Mouse (Mus musculus): ENCODE data around the gene Masp2. TPM values are rescaled to one million over a fixed set of nuclear protein-coding genes. Genes with fewer than 3 reads are reported as not detected.

Gene Masp2
- polyA plus RNA-seq, 1 experiment from 2014 or later, result 0.39 TPM

- H3K4me3 ChIP-seq (ENCODE audit: low read depth, low read length), result no peak overlapping the region
- DNase-seq (no peak), ATAC-seq (ENCODE audit: insufficient read depth) (no peak)
- whole genome bisulfite sequencing, result 82% methylated on average over 4 of the region's 4 CpGs
- no peaks in the 10 kb centered on the region for H3K9me3 ChIP-seq (ENCODE audit: low read depth, low read length)
- peaks cover 35% of the 10 kb centered on the region for H3K36me3 ChIP-seq (ENCODE audit: insufficient read depth)
- no peaks in the 10 kb centered on the region for H3K27me3 ChIP-seq (ENCODE audit: insufficient read depth, low read length)
- H3K4me1 ChIP-seq (ENCODE audit: insufficient read depth), result no peaks in the 10 kb centered on the region
- no peak overlapping the region for H3K27ac ChIP-seq (ENCODE audit: low read depth)
- TF ChIP-seq CTCF (IDR thresholded peaks at IDR 0.05; ENCODE audit: low read depth), result no peak
- H3K9ac ChIP-seq, result no peak overlapping the region
- H3K4me2 ChIP-seq, result no peak overlapping the region
Observed at GRCm38 (mm10) chr4:148600316-148600715, 2.0 kb upstream of the Masp2 start.

- no peak overlapping the region for H3K27ac ChIP-seq (ENCODE audit: low read depth)
- H3K27me3 ChIP-seq (ENCODE audit: insufficient read depth, low read length), result no peaks in the 10 kb centered on the region
- no peak overlapping the region for H3K4me3 ChIP-seq (ENCODE audit: low read depth, low read length)
- H3K4me2 ChIP-seq, result no peak overlapping the region
- 70% methylated on average over 4 of the region's 4 CpGs for WGBS
- ATAC-seq (ENCODE audit: insufficient read depth), result no peak
- H3K4me1 ChIP-seq (ENCODE audit: insufficient read depth), result no peaks in the 10 kb centered on the region
- peaks cover 20% of the 10 kb centered on the region for H3K36me3 ChIP-seq (ENCODE audit: insufficient read depth)
- TF ChIP-seq CTCF (IDR thresholded peaks at IDR 0.05; ENCODE audit: low read depth), result no peak
- no peak for DNase-seq
- no peaks in the 10 kb centered on the region for H3K9me3 ChIP-seq (ENCODE audit: low read depth, low read length)
- H3K9ac ChIP-seq, result no peak overlapping the region
Observed at GRCm38 (mm10) chr4:148601871-148602270, 483 bp upstream of the Masp2 start.

GRCm38 (mm10) chr4:148603376-148604139, 1.2 kb downstream of the Masp2 start:
- 72% methylated on average over 10 of the region's 10 CpGs for WGBS
- Histone ChIP-seq H3K4me2 (no peak overlapping the region), H3K27me3 (ENCODE audit: insufficient read depth, low read length) (no peaks in the 10 kb centered on the region), H3K36me3 (ENCODE audit: insufficient read depth) (peaks cover 7% of the 10 kb centered on the region; the same call in 1 of the 2 replicates), H3K27ac (ENCODE audit: low read depth) (no peak overlapping the region), H3K4me3 (ENCODE audit: low read depth, low read length) (no peak overlapping the region), H3K9ac (no peak overlapping the region), H3K4me1 (ENCODE audit: insufficient read depth) (no peaks in the 10 kb centered on the region), H3K9me3 (ENCODE audit: low read depth, low read length) (no peaks in the 10 kb centered on the region)
- ATAC-seq (ENCODE audit: insufficient read depth) (no peak), DNase-seq (no peak)
- no peak for TF ChIP-seq CTCF (IDR thresholded peaks at IDR 0.05; ENCODE audit: low read depth)

GRCm38 (mm10) chr4:148604141-148604540, 1.8 kb downstream of the Masp2 start:
- no peak for TF ChIP-seq CTCF (IDR thresholded peaks at IDR 0.05; ENCODE audit: low read depth)
- no peak overlapping the region for H3K4me3 ChIP-seq (ENCODE audit: low read depth, low read length)
- no peaks in the 10 kb centered on the region for H3K9me3 ChIP-seq (ENCODE audit: low read depth, low read length)
- H3K36me3 ChIP-seq (ENCODE audit: insufficient read depth), result 0 out of 2 replicates have a peak, but pooled peaks cover 3% of the 10 kb centered on the region
- DNase-seq, result no peak
- 67% methylated on average over 7 of the region's 7 CpGs for whole genome bisulfite sequencing
- H3K9ac ChIP-seq, result no peak overlapping the region
- no peak overlapping the region for H3K4me2 ChIP-seq
- H3K4me1 ChIP-seq (ENCODE audit: insufficient read depth), result no peaks in the 10 kb centered on the region
- H3K27ac ChIP-seq (ENCODE audit: low read depth), result no peak overlapping the region
- ATAC-seq (ENCODE audit: insufficient read depth), result no peak
- no peaks in the 10 kb centered on the region for H3K27me3 ChIP-seq (ENCODE audit: insufficient read depth, low read length)

GRCm38 (mm10) chr4:148604541-148605165, 2.3 kb downstream of the Masp2 start:
- peak; percentile 81 for DNase-seq
- 96% methylated on average over 3 of the region's 3 CpGs for WGBS

GRCm38 (mm10) chr4:148607758-148608157, 5.4 kb downstream of the Masp2 start:
- 28% methylated on average over 5 of the region's 5 CpGs for WGBS
- TF ChIP-seq CTCF (IDR thresholded peaks at IDR 0.05; ENCODE audit: low read depth), result peak; percentile 80
- H3K36me3 ChIP-seq (ENCODE audit: insufficient read depth), result peaks cover 13% of the 10 kb centered on the region; the same call in 1 of the 2 replicates
- H3K9me3 ChIP-seq (ENCODE audit: low read depth, low read length), result no peaks in the 10 kb centered on the region
- H3K4me1 ChIP-seq (ENCODE audit: insufficient read depth), result no peaks in the 10 kb centered on the region
- no peak overlapping the region for H3K4me2 ChIP-seq
- H3K27me3 ChIP-seq (ENCODE audit: insufficient read depth, low read length), result no peaks in the 10 kb centered on the region
- ATAC-seq (ENCODE audit: insufficient read depth) (no peak), DNase-seq (peak; percentile 75)
- no peak overlapping the region for H3K9ac ChIP-seq
- no peak overlapping the region for H3K4me3 ChIP-seq (ENCODE audit: low read depth, low read length)
- no peak overlapping the region for H3K27ac ChIP-seq (ENCODE audit: low read depth)

More at GRCm38 (mm10) chr4:148604541-148605165, 2.3 kb downstream of the Masp2 start:
- ATAC-seq (ENCODE audit: insufficient read depth), result peak; percentile 35; the same call in 1 of the 2 replicates
- no peaks in the 10 kb centered on the region for H3K4me1 ChIP-seq (ENCODE audit: insufficient read depth)
- TF ChIP-seq CTCF (IDR thresholded peaks at IDR 0.05; ENCODE audit: low read depth), result peak; percentile 81
- no peak overlapping the region for H3K4me3 ChIP-seq (ENCODE audit: low read depth, low read length)
- no peak overlapping the region for H3K27ac ChIP-seq (ENCODE audit: low read depth)
- no peaks in the 10 kb centered on the region for H3K36me3 ChIP-seq (ENCODE audit: insufficient read depth)
- H3K9ac ChIP-seq, result no peak overlapping the region
- no peaks in the 10 kb centered on the region for H3K9me3 ChIP-seq (ENCODE audit: low read depth, low read length)
- H3K27me3 ChIP-seq (ENCODE audit: insufficient read depth, low read length), result no peaks in the 10 kb centered on the region
- no peak overlapping the region for H3K4me2 ChIP-seq

GRCm38 (mm10) chr4:148609805-148610204, 7.5 kb downstream of the Masp2 start:
- Histone ChIP-seq H3K36me3 (ENCODE audit: insufficient read depth) (peaks cover 31% of the 10 kb centered on the region), H3K4me1 (ENCODE audit: insufficient read depth) (no peaks in the 10 kb centered on the region), H3K9ac (no peak overlapping the region), H3K4me2 (no peak overlapping the region), H3K9me3 (ENCODE audit: low read depth, low read length) (no peaks in the 10 kb centered on the region), H3K27me3 (ENCODE audit: insufficient read depth, low read length) (no peaks in the 10 kb centered on the region), H3K27ac (ENCODE audit: low read depth) (no peak overlapping the region), H3K4me3 (ENCODE audit: low read depth, low read length) (no peak overlapping the region)
- no peak for ATAC-seq (ENCODE audit: insufficient read depth)
- DNase-seq, result no peak
- no peak for TF ChIP-seq CTCF (IDR thresholded peaks at IDR 0.05; ENCODE audit: low read depth)
- 78% methylated on average over 5 of the region's 5 CpGs for WGBS
